In genomic region chr9:103707000-103707790, GRCm38 (mm10) we compare ENCODE assay signal across 31 mouse cellular contexts. TPM values are rescaled to one million over a fixed set of nuclear protein-coding genes. Genes with fewer than 3 reads are reported as not detected.
DNase-seq lines count a peak whose midpoint lies in the region; ATAC-seq and TF ChIP-seq lines count a peak whose summit lies in the region.
"Had no signal": no experiment of that assay in that cellular context is flagged by ENCODE, and none has a peak within 500 bp of the region (broad histone marks: within the 10 kb centered on the region; RNA-seq: fewer than 3 reads in every experiment).

No protein-coding gene starts in this region.

- peak overlapping the region; percentile 53 for H3K27ac ChIP-seq in heart, embryonic 10.5 days
- H3K27ac ChIP-seq in heart, embryonic 15.5 days: peak overlapping the region; percentile 43
- no peak overlapping the region for H3K27ac ChIP-seq in midbrain, embryonic 11.5 days (ENCODE audit: low read depth, low read length)
- no peak overlapping the region for H3K27ac ChIP-seq in midbrain, embryonic 16.5 days (ENCODE audit: low read length)
- H3K27ac ChIP-seq in cerebellum, adult 2 months (ENCODE audit: insufficient read depth, low read length): no peak overlapping the region
- H3K27ac ChIP-seq: embryonic facial prominence, embryonic 12.5 days; forebrain, embryonic 15.5 days; hindbrain, embryonic 10.5 days; hindbrain, embryonic 15.5 days; limb, embryonic 10.5 days; limb, embryonic 15.5 days; liver, embryonic 13.5 days; macrophage; neural tube, embryonic 15.5 days had no signal

- no peak overlapping the region for H3K9ac ChIP-seq in heart, embryonic 15.5 days
- no peak overlapping the region for H3K9ac ChIP-seq in midbrain, embryonic 11.5 days (ENCODE audit: low read length)
- H3K9ac ChIP-seq in midbrain, embryonic 16.5 days (ENCODE audit: low read depth, low read length): no peak overlapping the region
- H3K9ac ChIP-seq: embryonic facial prominence, embryonic 12.5 days; forebrain, embryonic 15.5 days; hindbrain, embryonic 15.5 days; limb, embryonic 15.5 days; liver, embryonic 13.5 days; neural tube, embryonic 15.5 days had no signal

- 54% methylated on average over 8 of the region's 8 CpGs for WGBS in heart, embryonic 10.5 days
- 54% methylated on average over 8 of the region's 8 CpGs for WGBS in heart, embryonic 15.5 days
- WGBS in midbrain, embryonic 11.5 days: 89% methylated on average over 8 of the region's 8 CpGs
- 85% methylated on average over 8 of the region's 8 CpGs for WGBS in midbrain, embryonic 16.5 days
- WGBS in cerebellum, adult 2 months: 80% methylated on average over 8 of the region's 8 CpGs

- intact Hi-C loops in heart, postnatal 36 days (cut with DNase I): no loop called here

- H3K27me3 ChIP-seq in heart, embryonic 10.5 days (ENCODE audit: insufficient read depth, poor library complexity, severe bottlenecking): no peaks in the 10 kb centered on the region
- no peaks in the 10 kb centered on the region for H3K27me3 ChIP-seq in heart, embryonic 15.5 days
- no peaks in the 10 kb centered on the region for H3K27me3 ChIP-seq in midbrain, embryonic 11.5 days (ENCODE audit: control insufficient read depth, insufficient read depth, low read length)
- H3K27me3 ChIP-seq in midbrain, embryonic 16.5 days (ENCODE audit: control insufficient read depth, insufficient read depth, low read depth, low read length): no peaks in the 10 kb centered on the region
- H3K27me3 ChIP-seq in cerebellum, adult 2 months (ENCODE audit: control insufficient read depth, insufficient read depth, low read length): no peaks in the 10 kb centered on the region
- H3K27me3 ChIP-seq: embryonic facial prominence, embryonic 12.5 days; forebrain, embryonic 15.5 days; hindbrain, embryonic 15.5 days; limb, embryonic 15.5 days; liver, embryonic 13.5 days; neural tube, embryonic 15.5 days had no signal

- TF ChIP-seq POLR2A in cerebellum, adult 2 months (IDR thresholded peaks at IDR 0.05; ENCODE audit: borderline replicate concordance, insufficient read depth, low read length): no peak

- no peak overlapping the region for H3K4me3 ChIP-seq in heart, embryonic 10.5 days
- no peak overlapping the region for H3K4me3 ChIP-seq in heart, embryonic 15.5 days
- H3K4me3 ChIP-seq in midbrain, embryonic 11.5 days (ENCODE audit: low read depth, low read length): no peak overlapping the region
- H3K4me3 ChIP-seq in midbrain, embryonic 16.5 days (ENCODE audit: low read depth, low read length): no peak overlapping the region
- H3K4me3 ChIP-seq in cerebellum, adult 2 months (replicated peaks; ENCODE audit: insufficient read depth, low read depth, low read length): no peak overlapping the region
- H3K4me3 ChIP-seq: embryonic facial prominence, embryonic 12.5 days; forebrain, embryonic 15.5 days; hindbrain, embryonic 10.5 days; hindbrain, embryonic 15.5 days; limb, embryonic 10.5 days; limb, embryonic 15.5 days; liver, embryonic 13.5 days; neural tube, embryonic 15.5 days had no signal

- no peak overlapping the region for H3K4me2 ChIP-seq in heart, embryonic 15.5 days
- H3K4me2 ChIP-seq in midbrain, embryonic 11.5 days: no peak overlapping the region
- no peak overlapping the region for H3K4me2 ChIP-seq in midbrain, embryonic 16.5 days (ENCODE audit: low read length)
- H3K4me2 ChIP-seq: embryonic facial prominence, embryonic 12.5 days; forebrain, embryonic 15.5 days; hindbrain, embryonic 15.5 days; limb, embryonic 15.5 days; liver, embryonic 13.5 days; neural tube, embryonic 15.5 days had no signal

- peaks cover 26% of the 10 kb centered on the region for H3K36me3 ChIP-seq in heart, embryonic 10.5 days
- no peaks in the 10 kb centered on the region for H3K36me3 ChIP-seq in heart, embryonic 15.5 days
- no peaks in the 10 kb centered on the region for H3K36me3 ChIP-seq in midbrain, embryonic 11.5 days (ENCODE audit: control insufficient read depth, insufficient read depth, low read length)
- 0 out of 2 replicates have a peak, but pooled peaks cover 4% of the 10 kb centered on the region for H3K36me3 ChIP-seq in midbrain, embryonic 16.5 days (ENCODE audit: control insufficient read depth, insufficient read depth, low read length)
- H3K36me3 ChIP-seq: embryonic facial prominence, embryonic 12.5 days; forebrain, embryonic 15.5 days; G1E; hindbrain, embryonic 15.5 days; limb, embryonic 15.5 days; liver, embryonic 13.5 days; neural tube, embryonic 15.5 days had no signal

- no peaks in the 10 kb centered on the region for H3K9me3 ChIP-seq in heart, embryonic 10.5 days
- no peaks in the 10 kb centered on the region for H3K9me3 ChIP-seq in heart, embryonic 15.5 days (replicated peaks)
- H3K9me3 ChIP-seq in midbrain, embryonic 11.5 days (ENCODE audit: control insufficient read depth, low read length): no peaks in the 10 kb centered on the region
- H3K9me3 ChIP-seq in midbrain, embryonic 16.5 days (replicated peaks; ENCODE audit: control insufficient read depth, low read length, poor library complexity, severe bottlenecking): no peaks in the 10 kb centered on the region
- H3K9me3 ChIP-seq: embryonic facial prominence, embryonic 12.5 days; forebrain, embryonic 15.5 days; hindbrain, embryonic 10.5 days; hindbrain, embryonic 15.5 days; limb, embryonic 10.5 days; limb, embryonic 15.5 days; liver, embryonic 13.5 days; neural tube, embryonic 15.5 days had no signal

- DNase-seq in heart, embryonic 10.5 days (ENCODE audit: low spot score): no peak
- DNase-seq in heart, postnatal 36 days: no peak
- no peak for DNase-seq in heart, adult 9 months (ENCODE audit: low spot score in 2 of 2)
- DNase-seq in midbrain, embryonic 11.5 days (ENCODE audit: low spot score, missing footprints): peak; percentile 71
- no peak for DNase-seq in cerebellum, adult 2 months
- no peak for DNase-seq in embryo, embryonic 10.5 days (ENCODE audit: low spot score)
- DNase-seq: adrenal gland, adult 8-10 months; cerebellum, adult 8-10 months; cerebellum, postnatal 25 days; embryo, embryonic 11 days; gastrocnemius, postnatal 36 days; kidney, adult 11 months; kidney, postnatal 14 days; layer of hippocampus, adult 9-11 months; liver, embryonic 13.5 days; midbrain, embryonic 14.5 days; right cerebral cortex, postnatal 25 days; thymus, postnatal 14 days had no signal

- no peak for ATAC-seq in heart, embryonic 15.5 days (replicated peaks; ENCODE audit: insufficient number of reproducible peaks, insufficient read depth, low FRiP score, low read depth)
- ATAC-seq in midbrain, embryonic 11.5 days (ENCODE audit: low FRiP score): no peak
- ATAC-seq in midbrain, embryonic 16.5 days: no peak
- ATAC-seq: forebrain, embryonic 15.5 days; inflammation-experienced regulatory T-cells, adult 6 months had no signal

- no peak for TF ChIP-seq CTCF in cerebellum, adult 2 months (IDR thresholded peaks at IDR 0.05; ENCODE audit: borderline replicate concordance, insufficient read depth, low read depth, low read length)

- peaks cover 49% of the 10 kb centered on the region for H3K4me1 ChIP-seq in heart, embryonic 10.5 days
- H3K4me1 ChIP-seq in heart, embryonic 15.5 days (replicated peaks): peaks cover 26% of the 10 kb centered on the region
- no peaks in the 10 kb centered on the region for H3K4me1 ChIP-seq in midbrain, embryonic 11.5 days (ENCODE audit: control insufficient read depth, insufficient read depth, low read length)
- H3K4me1 ChIP-seq in midbrain, embryonic 16.5 days (ENCODE audit: control insufficient read depth, insufficient read depth, low read length): no peaks in the 10 kb centered on the region
- H3K4me1 ChIP-seq in cerebellum, adult 2 months (ENCODE audit: control insufficient read depth, insufficient read depth, low read length): peaks cover 11% of the 10 kb centered on the region; the same call in 1 of the 2 replicates
- H3K4me1 ChIP-seq: hindbrain, embryonic 15.5 days; liver, embryonic 13.5 days had no signal

RNA-seq across cellular contexts. Expression of gene Tmem108, which starts 54.4 kb away (rescaled TPM):
- 101 and 126 TPM in 2 replicates for polyA plus RNA-seq in heart, embryonic 10.5 days (2016; fragmentation: Nextera tagmentation; extraction: Ambion mirVana)
- 1 to 10 TPM; 3.7 to 5.7 TPM for total RNA-seq in heart, postnatal 36 days (2021)
- 42.7 and 50.8 TPM in 2 replicates for polyA plus RNA-seq in heart, embryonic 15.5 days (2015; fragmentation: Nextera tagmentation; extraction: Ambion mirVana)
- 12.0 and 13.0 TPM in 2 replicates for polyA plus RNA-seq in midbrain, embryonic 11.5 days (2014; fragmentation: Nextera tagmentation; extraction: Ambion mirVana)
- 28.9 and 29.6 TPM in 2 replicates for polyA plus RNA-seq in midbrain, embryonic 16.5 days (2015; fragmentation: Nextera tagmentation; extraction: Ambion mirVana)
- polyA plus RNA-seq in cerebellum, adult 2 months (2012; rRNA removed): 32.3 and 37.8 TPM in 2 replicates
- total RNA-seq: gastrocnemius, adult 18-20 months; gastrocnemius, postnatal 36 days had no signal
- polyA plus RNA-seq: G1E, macrophage had no signal

Comparison
In these comparisons a context has a peak if more than half of its experiments do, and no peak if none do; other contexts are left out.
1. H3K27ac ChIP-seq: peak in heart, embryonic 10.5 days (single experiment) and heart, embryonic 15.5 days (single experiment); none in midbrain, embryonic 11.5 days (single experiment), midbrain, embryonic 16.5 days (single experiment) and cerebellum, adult 2 months (single experiment).